Mouse (Mus musculus) activated CD4-positive, CD25-positive, alpha-beta regulatory T cell (primary cell): ENCODE data around the gene Ercc1. TPM values are rescaled to one million over a fixed set of nuclear protein-coding genes. Genes with fewer than 3 reads are reported as not detected.

Experiments used
- polyA plus RNA-seq, 2 experiments: library from polyadenylated mRNA; unstranded; fragments of 100-300 nt; shearing (Covaris generic); gene quantifications; one replicate each; pipeline ENCODE4 v1.2.1; 2017

The Ercc1 gene
- 10 to 100 TPM; 74.5 to 80.7 TPM for polyA plus RNA-seq

GRCm38 (mm10) chr7:19344237-19344847 is at the start of gene Ercc1:
Gene Ercc1, plus strand, starts transcription at chr7:19344778.

GRCm38 (mm10) chr7:19309884-19310641 is 34.5 kb upstream of the Ercc1 start, which contains the start of gene Fosb:
Gene Fosb, minus strand, starts transcription at chr7:19310051.

GRCm38 (mm10) chr7:19359299-19359891 is 14.8 kb downstream of the Ercc1 start, which contains the start of the genes Cd3eap and Ppp1r13l:
Gene Cd3eap, minus strand, starts transcription at chr7:19359483.
Gene Ppp1r13l, plus strand, starts transcription at chr7:19359749.

GRCm38 (mm10) chr7:19381377-19382165 is 37.0 kb downstream of the Ercc1 start, which contains the start of gene Ercc2:
Gene Ercc2, plus strand, starts transcription at chr7:19382010.

GRCm38 (mm10) chr7:19403731-19404296 is 59.2 kb downstream of the Ercc1 start, which contains the start of gene Klc3:
Gene Klc3, minus strand, starts transcription at chr7:19404104.

GRCm38 (mm10) chr7:19404476-19404875 is 59.9 kb downstream of the Ercc1 start, which contains the start of gene Ckm:
Gene Ckm, plus strand, starts transcription at chr7:19404776.

Other genes starting within 250 kb of the Ercc1 start
- gene Gm4969, start 226.4 kb upstream of the Ercc1 start, polyA plus RNA-seq = not detected
- 10 to 100 TPM in 1 of 2 experiments, 1 to 10 TPM in 1; 9.4 to 18.5 TPM for gene Fbxo46, start 224.9 kb upstream of the Ercc1 start, polyA plus RNA-seq
- gene Qpctl, start 195.5 kb upstream of the Ercc1 start, polyA plus RNA-seq = 10 to 100 TPM in 1 of 2 experiments, 1 to 10 TPM in 1; 9.8 to 10.7 TPM
- gene Snrpd2, start 195.1 kb upstream of the Ercc1 start, polyA plus RNA-seq = 10 to 100 TPM; 43.7 to 53.5 TPM
- gene Gipr, start 178.7 kb upstream of the Ercc1 start, polyA plus RNA-seq = under 1 TPM in 1 of 2 experiments, not detected in 1; 0.37 TPM
- gene Eml2, start 168.4 kb upstream of the Ercc1 start, polyA plus RNA-seq = 10 to 100 TPM; 21.8 to 28.3 TPM
- under 1 TPM; 0.16 to 0.17 TPM for gene Gpr4, start 132.2 kb upstream of the Ercc1 start, polyA plus RNA-seq
- 10 to 100 TPM; 17.5 to 19.0 TPM for gene Opa3, start 116.4 kb upstream of the Ercc1 start, polyA plus RNA-seq
- gene Vasp, start 73.0 kb upstream of the Ercc1 start, polyA plus RNA-seq = 100 to 1,000 TPM; 246 to 417 TPM
- 1 to 10 TPM in 1 of 2 experiments, under 1 TPM in 1; 0.77 to 7.4 TPM for gene Ppm1n, start 64.7 kb upstream of the Ercc1 start, polyA plus RNA-seq
- gene Rtn2, start 62.2 kb upstream of the Ercc1 start, polyA plus RNA-seq = under 1 TPM; 0.25 to 0.48 TPM
- 1 to 10 TPM in 1 of 2 experiments, under 1 TPM in 1; 0.52 to 1.4 TPM for gene Fosb, start 34.7 kb upstream of the Ercc1 start, polyA plus RNA-seq
- 10 to 100 TPM; 10.2 to 19.7 TPM for gene Cd3eap, start 14.7 kb downstream of the Ercc1 start, polyA plus RNA-seq
- gene Ppp1r13l, start 15.0 kb downstream of the Ercc1 start, polyA plus RNA-seq = under 1 TPM; 0.32 to 0.49 TPM
- 1 to 10 TPM; 5.6 to 7.5 TPM for gene Ercc2, start 37.2 kb downstream of the Ercc1 start, polyA plus RNA-seq
- 10 to 100 TPM; 19.5 to 32.4 TPM for gene Klc3, start 59.3 kb downstream of the Ercc1 start, polyA plus RNA-seq
- not detected for gene Ckm, start 60.0 kb downstream of the Ercc1 start, polyA plus RNA-seq
- gene Mark4, start 114.0 kb downstream of the Ercc1 start, polyA plus RNA-seq = 10 to 100 TPM in 1 of 2 experiments, 1 to 10 TPM in 1; 6.8 to 12.1 TPM
- under 1 TPM in 1 of 2 experiments, not detected in 1; 0.49 TPM for gene Exoc3l2, start 118.6 kb downstream of the Ercc1 start, polyA plus RNA-seq
- gene Bloc1s3, start 163.6 kb downstream of the Ercc1 start, polyA plus RNA-seq = 10 to 100 TPM; 11.1 to 14.2 TPM
- gene Trappc6a, start 163.6 kb downstream of the Ercc1 start, polyA plus RNA-seq = 100 to 1,000 TPM in 1 of 2 experiments, 10 to 100 TPM in 1; 98.1 to 104 TPM
- gene Nkpd1, start 173.1 kb downstream of the Ercc1 start, polyA plus RNA-seq = under 1 TPM in 1 of 2 experiments, not detected in 1; 0.44 TPM
- gene Ppp1r37, start 218.3 kb downstream of the Ercc1 start, polyA plus RNA-seq = 10 to 100 TPM; 12.9 to 14.4 TPM
- 1 to 10 TPM; 1.1 to 2.9 TPM for gene Zfp296, start 232.5 kb downstream of the Ercc1 start, polyA plus RNA-seq
- gene Gemin7, start 232.8 kb downstream of the Ercc1 start, polyA plus RNA-seq = 100 to 1,000 TPM; 115 to 131 TPM